In the genomic region with DNA sequence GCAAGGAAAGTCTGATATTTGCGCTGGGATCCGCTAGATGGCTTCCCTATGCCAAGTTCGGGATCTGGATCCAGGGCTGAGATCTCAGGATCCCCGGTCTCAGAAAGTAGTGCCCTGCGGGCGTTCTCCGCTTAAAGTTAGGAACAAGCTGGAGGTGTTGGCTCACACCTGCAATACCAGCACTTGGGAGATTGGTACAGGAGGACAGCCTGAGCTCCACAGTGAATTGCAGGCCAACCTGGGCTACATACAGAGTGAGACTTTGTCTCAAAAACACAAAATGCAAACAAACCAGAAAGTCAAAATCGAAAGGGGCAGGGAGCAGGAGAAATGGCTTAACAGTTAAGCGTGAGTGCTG, we compare ENCODE assay signal across 9 mouse cellular contexts. TPM values are rescaled to one million over a fixed set of nuclear protein-coding genes. Genes with fewer than 3 reads are reported as not detected.
DNase-seq lines count a peak whose midpoint lies in the region; ATAC-seq and TF ChIP-seq lines count a peak whose summit lies in the region.
"Had no signal": no experiment of that assay in that cellular context is flagged by ENCODE, and none has a peak within 500 bp of the region (broad histone marks: within the 10 kb centered on the region; RNA-seq: fewer than 3 reads in every experiment).

No protein-coding gene starts in this region.

- H3K4me1 ChIP-seq in heart, embryonic 14.5 days (ENCODE audit: control insufficient read depth in 2 of 2, insufficient read depth in 2 of 2, low read length in 2 of 2), result peaks cover 5% of the 10 kb centered on the region in 2 experiments; a peak in 3 of 4 replicates
- peaks cover 0 to 5% of the 10 kb centered on the region in 2 experiments; a peak in 1 of 4 replicates for H3K4me1 ChIP-seq in ES-E14 (ENCODE audit: control insufficient read depth in 2 of 2, insufficient read depth in 2 of 2, low read length in 2 of 2, poor library complexity in 1 of 2)
- H3K4me1 ChIP-seq in hindbrain, embryonic 10.5 days (replicated peaks), result peaks cover 16% of the 10 kb centered on the region
- H3K4me1 ChIP-seq in liver, postnatal 0 days (ENCODE audit: insufficient read depth), result no peaks in the 10 kb centered on the region

- 0 out of 2 replicates have a peak, but pooled peaks cover 3% of the 10 kb centered on the region for H3K9me3 ChIP-seq in heart, embryonic 14.5 days (ENCODE audit: control insufficient read depth, low read length)
- no peaks in the 10 kb centered on the region for H3K9me3 ChIP-seq in ES-E14 (ENCODE audit: control insufficient read depth, insufficient read depth, low read depth, low read length)
- H3K9me3 ChIP-seq in hindbrain, embryonic 10.5 days, result no peaks in the 10 kb centered on the region
- H3K9me3 ChIP-seq in liver, postnatal 0 days (ENCODE audit: low read length), result no peaks in the 10 kb centered on the region

- no peak for TF ChIP-seq EP300 in liver, postnatal 0 days (IDR thresholded peaks at IDR 0.05; ENCODE audit: low read depth)

- peak overlapping the region; percentile 83 for H3K4me2 ChIP-seq in heart, embryonic 14.5 days (ENCODE audit: low read length)
- H3K4me2 ChIP-seq in liver, postnatal 0 days (ENCODE audit: low read depth, low read length), result peak overlapping the region; percentile 65

- H3K27ac ChIP-seq in heart, embryonic 14.5 days (replicated peaks in 1 of 2; ENCODE audit: control insufficient read depth in 1 of 2, insufficient read depth in 1 of 2, low read depth in 2 of 2, low read length in 2 of 2), result no peak overlapping the region
- H3K27ac ChIP-seq in ES-E14 (ENCODE audit: insufficient read depth, low read depth, low read length, poor library complexity, severe bottlenecking), result no peak overlapping the region
- H3K27ac ChIP-seq in hindbrain, embryonic 10.5 days, result peak overlapping the region; percentile 87
- H3K27ac ChIP-seq in liver, postnatal 0 days (ENCODE audit: low read depth), result no peak overlapping the region

- ATAC-seq in heart, embryonic 14.5 days (ENCODE audit: insufficient number of reproducible peaks, insufficient read depth, low FRiP score, low read depth), result no peak
- ATAC-seq in liver, postnatal 0 days, result no peak
- ATAC-seq in activated CD4-positive, CD25-positive, alpha-beta regulatory T cell, adult 4 months, result no peak

- peaks cover 41% of the 10 kb centered on the region for H3K27me3 ChIP-seq in heart, embryonic 14.5 days (ENCODE audit: control insufficient read depth, insufficient read depth, low read length)
- H3K27me3 ChIP-seq in hindbrain, embryonic 10.5 days (ENCODE audit: insufficient read depth, poor library complexity, severe bottlenecking), result peaks cover 74% of the 10 kb centered on the region
- H3K27me3 ChIP-seq in liver, postnatal 0 days (ENCODE audit: insufficient read depth, low read length), result peaks cover 44% of the 10 kb centered on the region

- in situ Hi-C loops in ES-E14 (cut with MboI; ENCODE audit: low sequenced_read_pairs in 2 of 2, unreplicated experiment in 2 of 2), result no loop called here

- intact Hi-C loops in heart, postnatal 14 days (cut with DNase I), result no loop called here

- DNase-seq in heart, postnatal 14 days, result no peak
- DNase-seq in ES-E14 (ENCODE audit: low read depth, low spot score), result no peak
- no peak for DNase-seq in hindbrain, embryonic 10.5 days (ENCODE audit: low spot score)
- DNase-seq in liver, postnatal 0 days, result no peak
- no peak for DNase-seq in adrenal gland, postnatal 4 days (ENCODE audit: low spot score in 2 of 2)
- DNase-seq in spleen, adult 18-20 months, result no peak

- WGBS in heart, embryonic 14.5 days, result 17% methylated on average over 9 of the region's 9 CpGs
- 20% methylated on average over 9 of the region's 9 CpGs for WGBS in hindbrain, embryonic 10.5 days
- 17% methylated on average over 9 of the region's 9 CpGs for WGBS in liver, postnatal 0 days (ENCODE audit: insufficient replicate concordance)

- TF ChIP-seq CTCF in liver, postnatal 0 days (IDR thresholded peaks at IDR 0.05; ENCODE audit: low read depth), result no peak

- H3K4me3 ChIP-seq in heart, embryonic 14.5 days (ENCODE audit: control insufficient read depth in 1 of 2, insufficient read depth in 1 of 2, low read depth in 1 of 2, low read length in 2 of 2), result peak overlapping the region; percentile 51 to 56
- peak overlapping the region; percentile 55 to 77 for H3K4me3 ChIP-seq in ES-E14 (ENCODE audit: insufficient read depth in 1 of 2, low read depth in 1 of 2, low read length in 2 of 2, poor library complexity in 1 of 2, severe bottlenecking in 1 of 2)
- peak overlapping the region; percentile 69 for H3K4me3 ChIP-seq in hindbrain, embryonic 10.5 days
- H3K4me3 ChIP-seq in liver, postnatal 0 days (ENCODE audit: low read depth, low read length), result peak overlapping the region; percentile 38

- no peaks in the 10 kb centered on the region for H3K36me3 ChIP-seq in heart, embryonic 14.5 days (ENCODE audit: control insufficient read depth, insufficient read depth, low read length)
- no peaks in the 10 kb centered on the region for H3K36me3 ChIP-seq in ES-E14 (ENCODE audit: control insufficient read depth, insufficient read depth, low read length, poor library complexity, severe bottlenecking)
- H3K36me3 ChIP-seq in hindbrain, embryonic 10.5 days, result no peaks in the 10 kb centered on the region
- H3K36me3 ChIP-seq in liver, postnatal 0 days (replicated peaks; ENCODE audit: insufficient read depth, low read length), result no peaks in the 10 kb centered on the region

- H3K9ac ChIP-seq in heart, embryonic 14.5 days (ENCODE audit: low read length), result peak overlapping the region; percentile 54
- H3K9ac ChIP-seq in ES-E14 (ENCODE audit: insufficient read depth, low read depth, low read length, poor library complexity, severe bottlenecking), result peak overlapping the region; percentile 65; the same call in 1 of the 2 replicates
- H3K9ac ChIP-seq in liver, postnatal 0 days (replicated peaks), result no peak overlapping the region

TF ChIP-seq in ES-E14, 5 proteins besides CTCF, POLR2A, EP300 and RAD21:
- TF ChIP-seq MAFK (IDR thresholded peaks at IDR 0.05; ENCODE audit: insufficient read depth, low read depth, low read length), result no peak
- TF ChIP-seq CHD2 (IDR thresholded peaks at IDR 0.05; ENCODE audit: low read depth, low read length), result no peak
- TF ChIP-seq ZNF384 (IDR thresholded peaks at IDR 0.05; ENCODE audit: low read depth, low read length), result no peak
- no peak for TF ChIP-seq ZC3H11A (IDR thresholded peaks at IDR 0.05; ENCODE audit: borderline replicate concordance, low read depth, low read length)
- TF ChIP-seq HCFC1 (IDR thresholded peaks at IDR 0.05; ENCODE audit: borderline replicate concordance, insufficient read depth, low read length), result no peak

RNA-seq across cellular contexts. Expression of gene Mmel1, which starts 12.9 kb away (rescaled TPM):
- polyA plus RNA-seq in heart, embryonic 14.5 days (2014; fragmentation: Nextera tagmentation; extraction: Ambion mirVana), result 0.22 and 0.71 TPM in 2 replicates
- total RNA-seq in heart, postnatal 14 days (2021), result under 1 TPM in 1 of 2 experiments, not detected in 1; 0.20 TPM
- total RNA-seq in ES-E14 (2012; rRNA removed), result 2.4 and 3.1 TPM in 2 replicates
- 0.31 and 0.68 TPM in 2 replicates for polyA plus RNA-seq in hindbrain, embryonic 10.5 days (2016; fragmentation: Nextera tagmentation; extraction: Ambion mirVana)
- 0.80 and 0.98 TPM in 2 replicates for polyA plus RNA-seq in liver, postnatal 0 days (2015; fragmentation: Nextera tagmentation; extraction: Ambion mirVana)
- total RNA-seq in adrenal gland, postnatal 4 days (2021), result under 1 TPM; 0.65 to 0.76 TPM
- not detected for polyA plus RNA-seq in activated CD4-positive, CD25-positive, alpha-beta regulatory T cell, adult 4 months (2017; shearing (Covaris generic))
- total RNA-seq: hematopoietic stem cell, adult 5-6 weeks had no signal

RNA-seq across cellular contexts. Expression of gene Ttc34, which starts 19.2 kb away (rescaled TPM):
- 0.22 and 0.27 TPM in 2 replicates for polyA plus RNA-seq in heart, embryonic 14.5 days (2014; fragmentation: Nextera tagmentation; extraction: Ambion mirVana)
- under 1 TPM; 0.10 to 0.17 TPM for total RNA-seq in heart, postnatal 14 days (2021)
- total RNA-seq in ES-E14 (2012; rRNA removed), result 0.22 and 0.26 TPM in 2 replicates
- 0.65 and 0.68 TPM in 2 replicates for polyA plus RNA-seq in hindbrain, embryonic 10.5 days (2016; fragmentation: Nextera tagmentation; extraction: Ambion mirVana)
- not detected in 2 replicates for polyA plus RNA-seq in liver, postnatal 0 days (2015; fragmentation: Nextera tagmentation; extraction: Ambion mirVana)
- under 1 TPM; 0.31 to 0.62 TPM for total RNA-seq in adrenal gland, postnatal 4 days (2021)
- polyA plus RNA-seq in activated CD4-positive, CD25-positive, alpha-beta regulatory T cell, adult 4 months (2017; shearing (Covaris generic)), result not detected
- total RNA-seq: hematopoietic stem cell, adult 5-6 weeks had no signal

RNA-seq across cellular contexts. Expression of gene Fam213b, which starts 42.5 kb away (rescaled TPM):
- 52.1 and 56.8 TPM in 2 replicates for polyA plus RNA-seq in heart, embryonic 14.5 days (2014; fragmentation: Nextera tagmentation; extraction: Ambion mirVana)
- total RNA-seq in heart, postnatal 14 days (2021), result 10 to 100 TPM; 44.7 to 51.3 TPM
- total RNA-seq in ES-E14 (2012; rRNA removed), result 13.4 and 15.7 TPM in 2 replicates
- 47.4 and 51.5 TPM in 2 replicates for polyA plus RNA-seq in hindbrain, embryonic 10.5 days (2016; fragmentation: Nextera tagmentation; extraction: Ambion mirVana)
- polyA plus RNA-seq in liver, postnatal 0 days (2015; fragmentation: Nextera tagmentation; extraction: Ambion mirVana), result 5.9 and 6.5 TPM in 2 replicates
- total RNA-seq in adrenal gland, postnatal 4 days (2021), result 10 to 100 TPM; 35.7 to 41.1 TPM
- polyA plus RNA-seq in activated CD4-positive, CD25-positive, alpha-beta regulatory T cell, adult 4 months (2017; shearing (Covaris generic)), result 1 to 10 TPM; 6.5 to 7.6 TPM
